In genomic region chr6:38917415-38917814, GRCm38 (mm10) we compare ENCODE assay signal across 17 mouse cellular contexts. TPM values are rescaled to one million over a fixed set of nuclear protein-coding genes. Genes with fewer than 3 reads are reported as not detected.
A peak's percentile ranks its signal among the peaks of the same experiment; 100 is the strongest.
DNase-seq lines count a peak whose midpoint lies in the region; ATAC-seq and TF ChIP-seq lines count a peak whose summit lies in the region.
"Had no signal": no experiment of that assay in that cellular context is flagged by ENCODE, and none has a peak within 500 bp of the region (broad histone marks: within the 10 kb centered on the region; RNA-seq: fewer than 3 reads in every experiment).

No protein-coding gene starts in this region.

- H3K27me3 ChIP-seq in heart, embryonic 11.5 days (ENCODE audit: control insufficient read depth, insufficient read depth, low read length), result no peaks in the 10 kb centered on the region
- no peaks in the 10 kb centered on the region for H3K27me3 ChIP-seq in liver, embryonic 16.5 days (ENCODE audit: control insufficient read depth, insufficient read depth, low read depth, low read length)
- H3K27me3 ChIP-seq in stomach, postnatal 0 days (ENCODE audit: control insufficient read depth, insufficient read depth, low read length), result no peaks in the 10 kb centered on the region
- H3K27me3 ChIP-seq: CH12.LX; heart, embryonic 12.5 days had no signal

- no peak overlapping the region for H3K9ac ChIP-seq in heart, embryonic 11.5 days (ENCODE audit: low read depth, low read length)
- H3K9ac ChIP-seq in liver, embryonic 16.5 days (ENCODE audit: low read depth, low read length), result peak overlapping the region; percentile 56
- no peak overlapping the region for H3K9ac ChIP-seq in stomach, postnatal 0 days (ENCODE audit: low read length)
- H3K9ac ChIP-seq: forebrain, postnatal 0 days; heart, embryonic 12.5 days had no signal

- TF ChIP-seq EP300 in stomach, postnatal 0 days (optimal IDR thresholded peaks at IDR 0.05), result no peak

- 0 out of 2 replicates have a peak overlapping the region, but pooled peaks have one; percentile 29 for H3K27ac ChIP-seq in heart, embryonic 11.5 days (ENCODE audit: low read depth, low read length)
- H3K27ac ChIP-seq in liver, embryonic 16.5 days (ENCODE audit: low read length), result peak overlapping the region; percentile 100
- peak overlapping the region; percentile 49 for H3K27ac ChIP-seq in stomach, postnatal 0 days (replicated peaks)
- H3K27ac ChIP-seq: hindbrain, embryonic 10.5 days; left cerebral cortex, adult 2 months had no signal

- no peak overlapping the region for H3K4me2 ChIP-seq in heart, embryonic 11.5 days
- peak overlapping the region; percentile 60; the same call in 1 of the 2 replicates for H3K4me2 ChIP-seq in liver, embryonic 16.5 days (ENCODE audit: low read depth, low read length)
- no peak overlapping the region for H3K4me2 ChIP-seq in stomach, postnatal 0 days (replicated peaks; ENCODE audit: low read depth)
- H3K4me2 ChIP-seq: heart, embryonic 12.5 days had no signal

- no peak for DNase-seq in heart, postnatal 25 days (ENCODE audit: low spot score)
- peak; percentile 60 to 62 for DNase-seq in lung, adult 18-20 months
- no peak for DNase-seq in lung, postnatal 14 days
- DNase-seq in stomach, postnatal 0 days (ENCODE audit: low spot score), result no peak
- DNase-seq in frontal cortex, postnatal 36 days (ENCODE audit: low spot score in 2 of 2), result no peak
- no peak for DNase-seq in natural killer cell, adult 2 months (ENCODE audit: low spot score in 2 of 2)
- DNase-seq: adrenal gland, postnatal 36 days; cerebellum, postnatal 10 days; forebrain, postnatal 0 days; gastrocnemius, postnatal 25 days had no signal

- 34% methylated on average over 3 of the region's 3 CpGs for WGBS in heart, embryonic 11.5 days (ENCODE audit: insufficient replicate concordance)
- 42% methylated on average over 3 of the region's 3 CpGs for WGBS in liver, embryonic 16.5 days (ENCODE audit: insufficient replicate concordance)
- 39% methylated on average over 3 of the region's 3 CpGs for WGBS in stomach, postnatal 0 days

- H3K9me3 ChIP-seq in heart, embryonic 11.5 days (replicated peaks; ENCODE audit: control insufficient read depth, low read length), result no peaks in the 10 kb centered on the region
- no peaks in the 10 kb centered on the region for H3K9me3 ChIP-seq in liver, embryonic 16.5 days (replicated peaks; ENCODE audit: control insufficient read depth, low read length)
- no peaks in the 10 kb centered on the region for H3K9me3 ChIP-seq in stomach, postnatal 0 days (ENCODE audit: control insufficient read depth, low read length)
- H3K9me3 ChIP-seq: heart, embryonic 12.5 days; hindbrain, embryonic 10.5 days had no signal

- intact Hi-C loops in heart, postnatal 25 days (cut with DNase I), result no loop called here

- H3K4me3 ChIP-seq in heart, embryonic 11.5 days (ENCODE audit: low read depth, low read length), result no peak overlapping the region
- no peak overlapping the region for H3K4me3 ChIP-seq in liver, embryonic 16.5 days (ENCODE audit: low read depth, low read length)
- H3K4me3 ChIP-seq in stomach, postnatal 0 days (ENCODE audit: low read depth, low read length), result no peak overlapping the region
- H3K4me3 ChIP-seq: heart, embryonic 12.5 days; hindbrain, embryonic 10.5 days; left cerebral cortex, adult 2 months had no signal

- peaks cover 33% of the 10 kb centered on the region for H3K4me1 ChIP-seq in heart, embryonic 11.5 days (ENCODE audit: control insufficient read depth, insufficient read depth, low read length)
- H3K4me1 ChIP-seq in liver, embryonic 16.5 days (ENCODE audit: control insufficient read depth, low read depth, low read length), result peaks cover 98% of the 10 kb centered on the region
- no peaks in the 10 kb centered on the region for H3K4me1 ChIP-seq in stomach, postnatal 0 days (replicated peaks; ENCODE audit: control insufficient read depth, insufficient read depth)

- TF ChIP-seq CTCF in stomach, postnatal 0 days (IDR thresholded peaks at IDR 0.05; ENCODE audit: low read depth), result no peak

- no peak for ATAC-seq in heart, embryonic 11.5 days (replicated peaks; ENCODE audit: insufficient number of reproducible peaks, low FRiP score, low TSS enrichment)
- no peak for ATAC-seq in liver, embryonic 16.5 days (ENCODE audit: low read depth)
- peak; percentile 30; the same call in 1 of the 2 replicates for ATAC-seq in stomach, postnatal 0 days (ENCODE audit: low FRiP score, low TSS enrichment)
- ATAC-seq: forebrain, postnatal 0 days; inflammation-experienced regulatory T-cells, adult 6 months had no signal

- no peaks in the 10 kb centered on the region for H3K36me3 ChIP-seq in heart, embryonic 11.5 days (ENCODE audit: control insufficient read depth, insufficient read depth, low read length)
- H3K36me3 ChIP-seq in liver, embryonic 16.5 days (ENCODE audit: control insufficient read depth, insufficient read depth), result no peaks in the 10 kb centered on the region
- H3K36me3 ChIP-seq in stomach, postnatal 0 days (ENCODE audit: control insufficient read depth, insufficient read depth, low read length), result no peaks in the 10 kb centered on the region
- H3K36me3 ChIP-seq: heart, embryonic 12.5 days; hindbrain, embryonic 10.5 days had no signal

RNA-seq across cellular contexts. Expression of gene Hipk2, which starts 41.5 kb away (rescaled TPM):
- polyA plus RNA-seq in heart, embryonic 11.5 days (2014; fragmentation: Nextera tagmentation; extraction: Ambion mirVana), result 15.1 and 18.9 TPM in 2 replicates
- 10 to 100 TPM; 97.0 to 99.4 TPM for total RNA-seq in heart, postnatal 25 days (2021)
- 17.5 and 19.8 TPM in 2 replicates for polyA plus RNA-seq in liver, embryonic 16.5 days (2015; fragmentation: Nextera tagmentation; extraction: Ambion mirVana)
- polyA plus RNA-seq in stomach, postnatal 0 days (2015; fragmentation: Nextera tagmentation; extraction: Ambion mirVana), result 13.7 and 13.9 TPM in 2 replicates

RNA-seq across cellular contexts. Expression of gene Tbxas1, which starts 42.2 kb away (rescaled TPM):
- polyA plus RNA-seq in heart, embryonic 11.5 days (2014; fragmentation: Nextera tagmentation; extraction: Ambion mirVana), result 1.7 and 2.4 TPM in 2 replicates
- total RNA-seq in heart, postnatal 25 days (2021), result 1 to 10 TPM; 1.8 to 2.0 TPM
- polyA plus RNA-seq in liver, embryonic 16.5 days (2015; fragmentation: Nextera tagmentation; extraction: Ambion mirVana), result 10.8 and 12.8 TPM in 2 replicates
- 1.9 and 2.0 TPM in 2 replicates for polyA plus RNA-seq in stomach, postnatal 0 days (2015; fragmentation: Nextera tagmentation; extraction: Ambion mirVana)
- total RNA-seq: CH12.LX had no signal

Comparison
In these comparisons a context has a peak if more than half of its experiments do, and no peak if none do; other contexts are left out.
1. DNase-seq: peak in lung, adult 18-20 months (2 of 2); none in heart, postnatal 25 days (single experiment), lung, postnatal 14 days (single experiment), stomach, postnatal 0 days (single experiment), frontal cortex, postnatal 36 days (0 of 2) and natural killer cell, adult 2 months (0 of 2).
2. H3K27ac ChIP-seq: peak in every context shown above with its lines; median percentile 100 in liver, embryonic 16.5 days; 49 in stomach, postnatal 0 days; 29 in heart, embryonic 11.5 days.